Mouse (Mus musculus) inflammation-experienced regulatory T-cells, adult 6 months (primary cell): ENCODE results near the gene Slc15a4. TPM values are rescaled to one million over a fixed set of nuclear protein-coding genes. Genes with fewer than 3 reads are reported as not detected.

ENCODE experiments used
- polyA plus RNA-seq, 3 experiments: library from polyadenylated mRNA; unstranded; fragments of 100-300 nt; shearing (Covaris generic); gene quantifications; one replicate each; pipeline ENCODE4 v1.2.1; 2017

Slc15a4 gene
- polyA plus RNA-seq, 3 experiments from 2014 or later, result 2.9 to 4.0 (median 3.4) TPM

Other genes with a start within 250 kb of the Slc15a4 start
- gene Glt1d1, start 635 bp downstream of the Slc15a4 start, polyA plus RNA-seq, result not detected